Mouse (Mus musculus) MEL (cell line): ENCODE results near the gene Sucla2.
A peak's percentile ranks its signal among the peaks of the same experiment; 100 is the strongest.

Experiments used
- EP300 ChIP-seq, 2 experiments: IDR thresholded peaks; 2 replicates each; pipeline ENCODE4 v1.6.1; 2011; ENCODE audit warnings: improper control_type of control experiment in 2 of 2, low read length in 2 of 2, low read depth in 1 of 2, mild to moderate bottlenecking in 1 of 2
- JUND ChIP-seq: IDR thresholded peaks from 2 replicates; pipeline ENCODE4 v1.6.1; 2011; ENCODE audit warnings: low read depth, mild to moderate bottlenecking, improper control_type of control experiment, low read length
- SIN3A ChIP-seq: IDR thresholded peaks from 2 replicates; pipeline ENCODE4 v1.6.1; 2012; ENCODE audit warnings: low read length, improper control_type of control experiment, inconsistent platforms
- ZMIZ1 ChIP-seq: IDR thresholded peaks from 2 replicates; pipeline ENCODE4 v1.6.1; 2012; ENCODE audit warnings: low read depth, mild to moderate bottlenecking, inconsistent platforms, low read length, improper control_type of control experiment, moderate library complexity

GRCm38 (mm10) chr14:73508630-73509395, 16.3 kb upstream of the Sucla2 start:
- TF ChIP-seq SIN3A (peak; percentile 37; the same call in 1 of the 2 replicates), JUND (no peak), ZMIZ1 (no peak), EP300 (IDR thresholded peaks at IDR 0.05; ENCODE audit: low read depth in 1 of 2, low read length in 2 of 2) (peak; percentile 53 to 68)
